Comparison of ENCODE assay signal across 9 mouse cellular contexts in the genomic region with DNA sequence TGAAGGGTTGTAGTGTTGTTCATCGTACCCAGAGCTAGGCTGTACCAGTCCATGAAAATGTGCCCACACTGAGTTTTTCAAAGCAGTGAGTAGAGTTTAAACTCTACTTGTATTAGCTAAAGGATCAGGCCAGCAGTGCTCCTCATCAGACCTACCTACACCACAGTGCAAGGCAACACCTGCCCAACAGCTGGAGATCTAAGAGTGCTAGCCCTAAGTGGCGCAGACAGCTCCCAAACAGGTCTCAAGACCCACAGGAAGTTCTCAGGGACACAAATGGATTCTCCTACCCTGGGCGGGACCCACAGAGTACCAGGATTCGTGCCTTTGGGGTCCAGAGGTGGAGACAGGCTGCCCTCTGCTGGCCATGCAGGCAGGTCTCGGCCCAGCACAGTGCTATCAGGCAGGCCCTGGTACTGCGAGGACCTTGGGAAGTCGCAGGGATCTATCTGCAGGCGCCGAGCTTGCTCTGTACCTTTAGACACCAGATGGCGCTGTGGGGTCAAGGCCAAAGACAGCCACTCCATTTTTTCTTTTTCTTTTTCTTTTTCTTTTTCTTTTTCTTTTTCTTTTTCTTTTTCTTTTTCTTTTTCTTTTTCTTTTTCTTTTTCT. TPM values are rescaled to one million over a fixed set of nuclear protein-coding genes. Genes with fewer than 3 reads are reported as not detected.
DNase-seq lines count a peak whose midpoint lies in the region; ATAC-seq and TF ChIP-seq lines count a peak whose summit lies in the region.
"Had no signal": no experiment of that assay in that cellular context is flagged by ENCODE, and none has a peak within 500 bp of the region (broad histone marks: within the 10 kb centered on the region; RNA-seq: fewer than 3 reads in every experiment).

No protein-coding gene starts in this region.

- TF ChIP-seq POLR2A in brain, embryonic 14.5 days (IDR thresholded peaks at IDR 0.05; ENCODE audit: borderline replicate concordance, extremely low read depth, insufficient read depth, insufficient read length, poor library complexity, severe bottlenecking): no peak
- TF ChIP-seq POLR2A in myocyte (IDR thresholded peaks at IDR 0.05; ENCODE audit: insufficient read length, low read depth): no peak

- H3K4me3 ChIP-seq in heart, embryonic 12.5 days: no peak overlapping the region
- no peak overlapping the region for H3K4me3 ChIP-seq in kidney, embryonic 16.5 days (ENCODE audit: low read length)
- H3K4me3 ChIP-seq in myocyte: no peak overlapping the region
- H3K4me3 ChIP-seq: erythroblast, embryonic 14.5 days had no signal

- peaks cover 48% of the 10 kb centered on the region for H3K36me3 ChIP-seq in heart, embryonic 12.5 days
- peaks cover 28% of the 10 kb centered on the region for H3K36me3 ChIP-seq in kidney, embryonic 16.5 days (ENCODE audit: insufficient read depth, low read length)
- H3K36me3 ChIP-seq in myocyte (ENCODE audit: control insufficient read depth, insufficient read depth): peaks cover 15% of the 10 kb centered on the region

- no peaks in the 10 kb centered on the region for H3K27me3 ChIP-seq in heart, embryonic 12.5 days (replicated peaks)
- H3K27me3 ChIP-seq in kidney, embryonic 16.5 days (ENCODE audit: insufficient read depth, low read length): no peaks in the 10 kb centered on the region
- no peaks in the 10 kb centered on the region for H3K27me3 ChIP-seq in myocyte (ENCODE audit: control insufficient read depth, insufficient read depth, insufficient read length)

- no peak overlapping the region; the same call in 1 of the 2 replicates for H3K27ac ChIP-seq in heart, embryonic 12.5 days (ENCODE audit: poor library complexity, severe bottlenecking)
- H3K27ac ChIP-seq in kidney, embryonic 16.5 days (ENCODE audit: low read length): peak overlapping the region; percentile 36; the same call in 1 of the 2 replicates

- peak; percentile 97 for TF ChIP-seq CTCF in brain, embryonic 14.5 days (IDR thresholded peaks at IDR 0.05; ENCODE audit: borderline replicate concordance, extremely low read depth, insufficient read depth, insufficient read length)

- no peak overlapping the region for H3ac ChIP-seq in myocyte (ENCODE audit: control insufficient read depth, insufficient read length)

- no peak overlapping the region for H3K4me2 ChIP-seq in heart, embryonic 12.5 days
- H3K4me2 ChIP-seq in kidney, embryonic 16.5 days (replicated peaks; ENCODE audit: low read depth, low read length): no peak overlapping the region
- H3K4me2 ChIP-seq in myocyte (ENCODE audit: low read depth): no peak overlapping the region

- H3K9ac ChIP-seq in heart, embryonic 12.5 days: no peak overlapping the region
- peak overlapping the region; percentile 39 for H3K9ac ChIP-seq in kidney, embryonic 16.5 days (replicated peaks; ENCODE audit: low read length)

- no peaks in the 10 kb centered on the region for H3K79me2 ChIP-seq in myocyte (ENCODE audit: control insufficient read depth, insufficient read depth)

- peak; percentile 90 for DNase-seq in CD4-positive helper T cell, adult 2 months (ENCODE audit: low read depth, low spot score)
- peak; percentile 96 for DNase-seq in brain, embryonic 14.5 days (ENCODE audit: low read depth)
- peak; percentile 91 for DNase-seq in liver
- peak; percentile 86 to 95 for DNase-seq in spleen, postnatal 4 days (ENCODE audit: low spot score in 2 of 2)

- H3K9me3 ChIP-seq in heart, embryonic 12.5 days (replicated peaks): no peaks in the 10 kb centered on the region
- no peaks in the 10 kb centered on the region for H3K9me3 ChIP-seq in kidney, embryonic 16.5 days (ENCODE audit: low read length)

- WGBS in heart, embryonic 12.5 days: 10% methylated on average over 10 of the region's 10 CpGs
- 10% methylated on average over 10 of the region's 10 CpGs for WGBS in kidney, embryonic 16.5 days

- peak; percentile 95 for ATAC-seq in erythroblast, adult 5-6 weeks (replicated peaks; ENCODE audit: low FRiP score, poor library complexity, severe bottlenecking)
- ATAC-seq in heart, embryonic 12.5 days (ENCODE audit: insufficient number of reproducible peaks, low FRiP score): peak; percentile 90
- ATAC-seq in kidney, embryonic 16.5 days (ENCODE audit: low FRiP score, low TSS enrichment): peak; percentile 98

- peaks cover 22% of the 10 kb centered on the region for H3K4me1 ChIP-seq in heart, embryonic 12.5 days (replicated peaks)
- H3K4me1 ChIP-seq in kidney, embryonic 16.5 days (ENCODE audit: insufficient read depth, low read length): peaks cover 7% of the 10 kb centered on the region; the same call in 1 of the 2 replicates

TF ChIP-seq in myocyte, 11 proteins besides CTCF, POLR2A, EP300 and RAD21:
- TF ChIP-seq REST (IDR thresholded peaks at IDR 0.05; ENCODE audit: insufficient read depth, insufficient read length) (no peak), POLR2AphosphoS2 (IDR thresholded peaks at IDR 0.05; ENCODE audit: insufficient read length, low read depth) (peak; percentile 79), TCF3 (IDR thresholded peaks at IDR 0.05; ENCODE audit: insufficient read length, low read depth) (no peak), E2F4 (IDR thresholded peaks at IDR 0.05; ENCODE audit: insufficient read depth) (no peak), MYOG (IDR thresholded peaks at IDR 0.05; ENCODE audit: control insufficient read depth in 1 of 3, insufficient read depth in 1 of 3, insufficient read length in 2 of 3, low read depth in 2 of 3) (peak in 1 of 3 experiments; percentile 14), SRF (IDR thresholded peaks at IDR 0.05; ENCODE audit: control insufficient read depth, insufficient read length, low read depth) (no peak), TCF12 (IDR thresholded peaks at IDR 0.05; ENCODE audit: insufficient read depth, poor library complexity, severe bottlenecking) (no peak), MAX (IDR thresholded peaks at IDR 0.05; ENCODE audit: low read depth) (no peak), MYOD1 (IDR thresholded peaks at IDR 0.05; ENCODE audit: control insufficient read depth in 1 of 3, insufficient read length in 2 of 3, low read depth in 2 of 3) (peak in 1 of 3 experiments; percentile 31)

RNA-seq across cellular contexts. Expression of a gene that starts 13.1 kb away (rescaled TPM):
- 18.6 and 20.1 TPM in 2 replicates for polyA plus RNA-seq in brain, embryonic 14.5 days (2012; rRNA removed)
- not detected in 2 replicates for total RNA-seq in erythroblast, adult 5-6 weeks (2015; ENCODE audit: low replicate concordance)
- not detected in 2 replicates for total RNA-seq in erythroblast, adult 5-6 weeks (2017; ENCODE audit: low replicate concordance)
- 73.0 and 74.1 TPM in 2 replicates for polyA plus RNA-seq in heart, embryonic 12.5 days (2016; fragmentation: Nextera tagmentation; extraction: Ambion mirVana)
- 79.6 and 87.5 TPM in 2 replicates for polyA plus RNA-seq in kidney, embryonic 16.5 days (2015; fragmentation: Nextera tagmentation; extraction: Ambion mirVana)
- polyA plus RNA-seq in myocyte (2012; fragmentation: generic; extraction: Trizol): 317 TPM

RNA-seq across cellular contexts. Expression of a gene that starts 26.4 kb away (rescaled TPM):
- polyA plus RNA-seq in brain, embryonic 14.5 days (2012; rRNA removed): 2.6 and 3.1 TPM in 2 replicates
- total RNA-seq in erythroblast, adult 5-6 weeks (2015; ENCODE audit: low replicate concordance): not detected in 2 replicates
- total RNA-seq in erythroblast, adult 5-6 weeks (2017; ENCODE audit: low replicate concordance): not detected in 2 replicates
- 3,113 and 3,172 TPM in 2 replicates for polyA plus RNA-seq in heart, embryonic 12.5 days (2016; fragmentation: Nextera tagmentation; extraction: Ambion mirVana)
- 21.9 and 23.5 TPM in 2 replicates for polyA plus RNA-seq in kidney, embryonic 16.5 days (2015; fragmentation: Nextera tagmentation; extraction: Ambion mirVana)
- polyA plus RNA-seq in myocyte (2012; fragmentation: generic; extraction: Trizol): 3,569 TPM
- polyA plus RNA-seq: erythroblast, embryonic 14.5 days had no signal

RNA-seq across cellular contexts. Expression of a gene that starts 33.0 kb away (rescaled TPM):
- polyA plus RNA-seq in brain, embryonic 14.5 days (2012; rRNA removed): 28.4 and 29.1 TPM in 2 replicates
- 23.4 and 27.6 TPM in 2 replicates for total RNA-seq in erythroblast, adult 5-6 weeks (2015; ENCODE audit: low replicate concordance)
- 21.5 and 23.1 TPM in 2 replicates for total RNA-seq in erythroblast, adult 5-6 weeks (2017; ENCODE audit: low replicate concordance)
- polyA plus RNA-seq in heart, embryonic 12.5 days (2016; fragmentation: Nextera tagmentation; extraction: Ambion mirVana): 266 and 270 TPM in 2 replicates
- 141 and 157 TPM in 2 replicates for polyA plus RNA-seq in kidney, embryonic 16.5 days (2015; fragmentation: Nextera tagmentation; extraction: Ambion mirVana)
- 219 TPM for polyA plus RNA-seq in myocyte (2012; fragmentation: generic; extraction: Trizol)

Comparison
In these comparisons a context has a peak if more than half of its experiments do, and no peak if none do; other contexts are left out.
1. RNA of a gene that starts 26.4 kb away (polyA plus RNA-seq): 3,569 TPM in myocyte (single experiment) and 3,113 to 3,172 TPM in heart, embryonic 12.5 days; 21.9 to 23.5 TPM in kidney, embryonic 16.5 days and 2.6 to 3.1 TPM in brain, embryonic 14.5 days; every median in the first group is over 100 times any median in the second.
2. Peak in every context shown above with its lines, with median percentiles within 50 percentile points of each other: DNase-seq and ATAC-seq.